In the genomic region with DNA sequence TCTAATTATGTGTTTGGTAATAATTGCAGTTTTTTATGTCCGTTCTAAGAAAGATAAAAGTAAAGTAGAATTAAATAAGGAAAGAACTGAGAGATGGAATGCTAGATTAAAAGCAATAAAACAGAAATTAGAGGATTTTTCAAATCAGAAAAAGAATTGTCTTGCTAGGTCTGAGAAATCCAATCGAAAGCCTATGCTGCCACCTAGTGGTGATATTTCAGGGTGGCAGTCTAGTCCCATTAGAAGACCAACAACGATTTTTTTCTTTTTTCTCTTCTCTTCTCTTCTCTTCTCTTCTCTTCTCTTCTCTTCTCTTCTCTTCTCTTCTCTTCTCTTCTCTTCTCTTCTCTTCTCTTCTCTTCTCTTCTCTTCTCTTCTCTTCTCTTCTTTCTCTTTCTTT, we compare ENCODE assay signal across 10 mouse cellular contexts. TPM values are rescaled to one million over a fixed set of nuclear protein-coding genes. Genes with fewer than 3 reads are reported as not detected.
DNase-seq lines count a peak whose midpoint lies in the region; ATAC-seq and TF ChIP-seq lines count a peak whose summit lies in the region.
"Not testable (repeated sequence)": the region's sequence is repeated elsewhere in the genome, so short reads cannot be mapped to it uniquely, and the experiment has no call there.
"Had no signal": no experiment of that assay in that cellular context is flagged by ENCODE, and none has a peak within 500 bp of the region (broad histone marks: within the 10 kb centered on the region; RNA-seq: fewer than 3 reads in every experiment).

No protein-coding gene starts in this region.

- H3K27ac ChIP-seq in ES-Bruce4 (ENCODE audit: insufficient read depth, low read length); embryonic facial prominence, embryonic 14.5 days (replicated peaks; ENCODE audit: low read depth, low read length); heart, adult 2 months; liver, postnatal 0 days (ENCODE audit: low read depth): not testable (repeated sequence)

- intact Hi-C loops in heart, adult 2 months (cut with DNase I), result loop anchor here (2.0 to 5.0 kb wide), 5 partner anchors 67 to 357 kb away; a partner anchor contains a TSS

- H3K9ac ChIP-seq in ES-Bruce4 (ENCODE audit: low read depth, poor library complexity, severe bottlenecking); embryonic facial prominence, embryonic 14.5 days (ENCODE audit: low read depth, low read length); heart, adult 2 months (ENCODE audit: low read depth, low read length); liver, postnatal 0 days (replicated peaks): not testable (repeated sequence)

- TF ChIP-seq CTCF in ES-Bruce4 (IDR thresholded peaks at IDR 0.05; ENCODE audit: low read depth, low read length), result peak; percentile 37
- TF ChIP-seq CTCF in heart, adult 2 months (IDR thresholded peaks at IDR 0.05), result peak; percentile 81
- peak; percentile 79 for TF ChIP-seq CTCF in liver, postnatal 0 days (IDR thresholded peaks at IDR 0.05; ENCODE audit: low read depth)

- peak; percentile 56 for DNase-seq in brain, embryonic 18.5 days (ENCODE audit: low read depth, low spot score)
- DNase-seq in embryonic facial prominence, embryonic 14.5 days (ENCODE audit: low spot score), result peak; percentile 80
- DNase-seq in heart, adult 2 months, result peak; percentile 46 to 74
- DNase-seq in large intestine, adult 2 months (ENCODE audit: low read depth, low spot score), result peak; percentile 28
- DNase-seq in liver, postnatal 0 days, result peak; percentile 81
- peak; percentile 92 for DNase-seq in retina, embryonic 14.5 days (ENCODE audit: low spot score)
- peak; percentile 50 to 88 for DNase-seq in thymus, postnatal 10 days (ENCODE audit: low spot score in 2 of 2)

- not testable (repeated sequence) for H3K4me1 ChIP-seq in ES-Bruce4 (ENCODE audit: control insufficient read depth, insufficient read depth, low read length); embryonic facial prominence, embryonic 14.5 days (ENCODE audit: control insufficient read depth, insufficient read depth, low read length); heart, adult 2 months (ENCODE audit: control insufficient read depth, insufficient read depth, low read length); liver, postnatal 0 days (ENCODE audit: insufficient read depth)

- ATAC-seq in embryonic facial prominence, embryonic 14.5 days (ENCODE audit: low read depth); liver, postnatal 0 days: not testable (repeated sequence)

- not testable (repeated sequence) for H3K79me2 ChIP-seq in heart, adult 2 months (replicated peaks; ENCODE audit: control insufficient read depth, insufficient read depth, low read length)

- not testable (repeated sequence) for H3K36me3 ChIP-seq in ES-Bruce4 (ENCODE audit: control insufficient read depth, insufficient read depth, low read length, poor library complexity, severe bottlenecking); embryonic facial prominence, embryonic 14.5 days (ENCODE audit: control insufficient read depth, insufficient read depth, low read length); heart, adult 2 months (ENCODE audit: control insufficient read depth, insufficient read depth, low read length); liver, postnatal 0 days (replicated peaks; ENCODE audit: insufficient read depth, low read length)

- H3K4me3 ChIP-seq in ES-Bruce4 (ENCODE audit: low read depth, low read length); embryonic facial prominence, embryonic 14.5 days (ENCODE audit: low read depth, low read length); heart, adult 2 months; liver, postnatal 0 days (ENCODE audit: low read depth, low read length): not testable (repeated sequence)

- H3K27me3 ChIP-seq in ES-Bruce4 (ENCODE audit: control insufficient read depth, insufficient read depth, low read length, poor library complexity, severe bottlenecking); embryonic facial prominence, embryonic 14.5 days (replicated peaks; ENCODE audit: control insufficient read depth, insufficient read depth, low read length); heart, adult 2 months (ENCODE audit: control insufficient read depth, insufficient read depth, low read length); liver, postnatal 0 days (ENCODE audit: insufficient read depth, low read length): not testable (repeated sequence)

- H3K9me3 ChIP-seq in ES-Bruce4 (replicated peaks; ENCODE audit: control insufficient read depth, insufficient read depth, low read length, poor library complexity, severe bottlenecking); embryonic facial prominence, embryonic 14.5 days (ENCODE audit: control insufficient read depth, low read length); liver, postnatal 0 days (ENCODE audit: low read length): not testable (repeated sequence)

- not testable (repeated sequence) for TF ChIP-seq POLR2A in ES-Bruce4 (IDR thresholded peaks at IDR 0.05; ENCODE audit: insufficient read depth, low read length); heart, adult 2 months (IDR thresholded peaks at IDR 0.05; ENCODE audit: insufficient read depth, low read depth, low read length)

- TF ChIP-seq EP300 in ES-Bruce4 (IDR thresholded peaks at IDR 0.05; ENCODE audit: insufficient read depth, low read depth, low read length); liver, postnatal 0 days (IDR thresholded peaks at IDR 0.05; ENCODE audit: low read depth): not testable (repeated sequence)
- 0 out of 2 replicates have a peak, but pooled peaks have one; percentile 24 for TF ChIP-seq EP300 in heart, adult 2 months (IDR thresholded peaks at IDR 0.05; ENCODE audit: insufficient read depth, low read depth, low read length)

- WGBS in embryonic facial prominence, embryonic 14.5 days, result 3% methylated on average over 3 of the region's 3 CpGs
- 5% methylated on average over 3 of the region's 3 CpGs for WGBS in heart, adult 2 months
- 1% methylated on average over 3 of the region's 3 CpGs for WGBS in large intestine, adult 2 months
- 4% methylated on average over 3 of the region's 3 CpGs for WGBS in liver, postnatal 0 days (ENCODE audit: insufficient replicate concordance)

- not testable (repeated sequence) for H3K4me2 ChIP-seq in embryonic facial prominence, embryonic 14.5 days (ENCODE audit: low read depth, low read length); liver, postnatal 0 days (ENCODE audit: low read depth, low read length)

RNA-seq across cellular contexts. Expression of a gene that starts 13.2 kb away (rescaled TPM):
- polyA plus RNA-seq in ES-Bruce4 (2011; ENCODE audit: insufficient read depth, insufficient read length, low read depth, missing spikeins), result not detected in 2 replicates
- 0.12 TPM in 1 of 2 replicates, not detected in the other for polyA plus RNA-seq in embryonic facial prominence, embryonic 14.5 days (2014; fragmentation: Nextera tagmentation; extraction: Ambion mirVana)
- total RNA-seq in heart, adult 2 months (2021), result under 1 TPM; 0.27 to 0.50 TPM
- polyA plus RNA-seq in heart, adult 2 months (2012; rRNA removed), result 0.20 and 0.23 TPM in 2 replicates
- polyA plus RNA-seq in large intestine, adult 2 months (2012; rRNA removed), result 0.15 and 0.19 TPM in 2 replicates
- not detected in 2 replicates for polyA plus RNA-seq in liver, postnatal 0 days (2015; fragmentation: Nextera tagmentation; extraction: Ambion mirVana)
- polyA plus RNA-seq: embryonic facial prominence, embryonic 15.5 days; kidney, embryonic 16.5 days had no signal

RNA-seq across cellular contexts. Expression of a gene that starts 56.3 kb away (rescaled TPM):
- polyA plus RNA-seq in ES-Bruce4 (2011; ENCODE audit: insufficient read depth, insufficient read length, low read depth, missing spikeins), result not detected in 2 replicates
- 0.18 and 0.67 TPM in 2 replicates for polyA plus RNA-seq in embryonic facial prominence, embryonic 14.5 days (2014; fragmentation: Nextera tagmentation; extraction: Ambion mirVana)
- total RNA-seq in heart, adult 2 months (2021), result 1 to 10 TPM; 1.6 to 2.6 TPM
- polyA plus RNA-seq in heart, adult 2 months (2012; rRNA removed), result 4.9 and 7.5 TPM in 2 replicates
- polyA plus RNA-seq in large intestine, adult 2 months (2012; rRNA removed), result 0.53 and 1.2 TPM in 2 replicates
- 0.06 TPM in 1 of 2 replicates, not detected in the other for polyA plus RNA-seq in liver, postnatal 0 days (2015; fragmentation: Nextera tagmentation; extraction: Ambion mirVana)

Comparison
In these comparisons a context has a peak if more than half of its experiments do, and no peak if none do; other contexts are left out.
1. DNase-seq: peak in every context shown above with its lines; median percentile 92 in retina, embryonic 14.5 days; 81 in liver, postnatal 0 days; 80 in embryonic facial prominence, embryonic 14.5 days; 69 in thymus, postnatal 10 days; 60 in heart, adult 2 months; 56 in brain, embryonic 18.5 days; 28 in large intestine, adult 2 months.